Mouse (Mus musculus) yolk sac, embryonic 10.5 days (tissue): Measurements from ENCODE around the gene Mpzl2.

Experiments
- DNase-seq: peaks from one replicate; pipeline ENCODE4 v3.0.0-alpha.2; 2017; ENCODE audit warnings: low spot score

Gene Mpzl2

GRCm38 (mm10) chr9:45085741-45086690 is 46.4 kb downstream of the Mpzl2 start:
- no peak for DNase-seq

DNA sequence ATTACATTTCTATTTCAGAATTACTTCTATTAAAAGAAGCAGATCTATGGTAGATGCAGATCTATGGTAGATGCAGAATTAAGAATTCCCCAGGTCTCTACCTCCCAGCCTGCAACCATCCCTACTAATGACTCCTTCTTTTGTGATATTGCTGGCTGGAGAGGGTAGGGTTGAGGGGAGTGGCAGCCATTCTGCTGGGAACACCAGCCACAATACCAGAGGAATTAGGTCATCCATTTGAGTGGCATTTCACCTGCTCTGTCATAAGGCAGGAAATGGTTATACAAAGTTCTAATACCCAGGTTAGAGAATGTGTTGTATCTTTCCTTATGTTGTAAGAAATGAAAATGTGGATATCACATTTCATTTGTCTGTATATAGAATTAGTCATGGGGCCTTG is 48.4 kb downstream of the Mpzl2 start:
- DNase-seq: no peak

DNA sequence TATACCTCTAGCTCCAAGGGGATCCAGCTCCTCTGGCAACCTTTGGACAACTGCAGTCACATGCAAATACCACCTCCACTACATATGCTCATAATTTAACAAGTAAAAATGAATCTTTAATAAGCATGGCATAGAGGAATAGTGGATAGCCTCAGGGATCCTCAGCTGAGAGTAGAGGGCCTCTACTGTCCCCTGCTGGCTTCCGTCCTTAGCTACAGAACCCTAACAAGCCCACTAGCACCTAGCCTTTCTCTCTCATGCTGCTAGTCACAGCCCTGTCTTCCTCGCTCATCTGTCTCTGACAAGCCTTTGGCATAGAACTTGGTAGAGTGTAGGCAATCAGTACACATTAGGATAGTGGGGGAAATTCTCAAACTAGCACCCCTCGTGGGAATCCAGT is 51.2 kb downstream of the Mpzl2 start:
- no peak for DNase-seq

- DNase-seq: no peak
Measured at GRCm38 (mm10) chr9:45092641-45093040, 53.0 kb downstream of the Mpzl2 start.

DNA sequence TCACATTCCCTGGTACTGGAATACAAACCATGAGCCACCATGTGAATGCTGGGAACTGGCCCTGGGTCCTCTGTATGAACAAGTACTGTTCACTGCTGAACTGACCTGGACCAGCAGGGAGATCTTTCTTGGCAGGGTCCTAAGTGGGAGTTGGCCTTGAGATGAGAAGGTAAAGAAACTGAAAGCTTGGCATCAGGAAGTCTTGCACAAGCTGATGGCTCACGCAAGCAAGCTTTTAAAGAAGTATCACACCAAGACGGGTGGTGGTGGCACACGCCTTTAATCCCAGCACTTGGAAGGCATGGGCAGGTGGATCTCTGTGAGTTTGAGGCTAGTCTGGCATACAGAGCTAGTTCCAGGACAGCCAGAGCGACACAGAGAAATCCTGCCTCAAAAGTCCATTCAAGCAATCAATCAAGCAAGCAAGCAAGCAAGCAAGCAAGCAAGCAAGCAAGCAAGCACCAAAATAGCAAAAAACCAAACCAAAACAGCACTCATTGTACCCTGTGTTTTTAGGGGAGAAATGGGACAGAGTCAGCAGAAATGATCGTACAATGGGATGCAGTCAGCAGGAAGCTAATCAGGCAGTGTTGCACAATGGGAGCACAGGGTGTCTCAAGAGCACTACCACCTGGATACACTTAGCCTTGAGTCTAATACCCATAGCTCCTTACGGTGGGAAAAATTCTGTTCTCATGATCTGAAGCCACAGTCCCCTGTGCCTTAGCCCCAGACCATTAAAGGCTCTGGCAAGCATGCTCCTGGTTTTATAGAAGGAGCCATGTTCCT is 55.7 kb downstream of the Mpzl2 start:
- no peak for DNase-seq

DNA sequence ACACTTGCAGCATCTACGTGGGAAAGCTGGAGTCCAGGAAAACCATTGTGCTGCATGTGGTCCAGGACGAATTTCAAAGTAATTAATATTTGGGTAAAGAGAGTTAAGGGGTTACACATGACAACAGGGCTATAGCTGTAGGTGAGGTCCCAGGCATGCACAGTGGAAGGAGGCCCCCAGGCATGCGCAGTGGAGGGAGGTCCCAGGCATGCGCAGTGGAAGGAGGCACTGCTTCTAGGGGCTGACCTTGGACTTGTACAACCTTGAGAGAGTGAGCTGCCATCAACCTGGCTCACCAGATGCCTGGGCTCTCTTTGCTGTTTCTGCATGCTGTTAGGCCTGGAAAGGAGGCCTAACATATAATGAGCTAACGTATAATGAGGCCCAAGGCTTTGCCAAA is 58.3 kb downstream of the Mpzl2 start:
- DNase-seq: no peak

DNA sequence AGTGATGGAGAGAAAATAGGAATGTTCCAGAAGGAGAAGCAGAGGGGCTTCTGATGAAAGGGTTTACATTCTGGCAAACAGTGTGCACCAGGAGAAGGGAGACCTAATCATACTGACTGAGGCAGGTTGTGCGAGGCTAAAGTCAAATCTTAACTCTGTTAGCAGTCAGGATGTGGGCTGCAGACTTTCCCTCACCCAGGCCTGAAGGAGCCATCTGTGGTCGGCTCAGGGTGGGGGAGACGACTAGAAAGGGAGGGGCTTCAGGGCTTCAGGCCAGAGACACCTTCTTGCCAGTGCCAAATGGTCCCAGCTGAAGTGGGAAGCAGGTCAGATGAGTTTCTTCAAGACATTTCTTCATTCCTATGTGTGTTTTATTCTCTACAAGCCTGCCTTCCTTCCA is 58.8 kb downstream of the Mpzl2 start:
- no peak for DNase-seq

GRCm38 (mm10) chr9:45102528-45102927 is 62.9 kb downstream of the Mpzl2 start:
- DNase-seq: no peak

DNA sequence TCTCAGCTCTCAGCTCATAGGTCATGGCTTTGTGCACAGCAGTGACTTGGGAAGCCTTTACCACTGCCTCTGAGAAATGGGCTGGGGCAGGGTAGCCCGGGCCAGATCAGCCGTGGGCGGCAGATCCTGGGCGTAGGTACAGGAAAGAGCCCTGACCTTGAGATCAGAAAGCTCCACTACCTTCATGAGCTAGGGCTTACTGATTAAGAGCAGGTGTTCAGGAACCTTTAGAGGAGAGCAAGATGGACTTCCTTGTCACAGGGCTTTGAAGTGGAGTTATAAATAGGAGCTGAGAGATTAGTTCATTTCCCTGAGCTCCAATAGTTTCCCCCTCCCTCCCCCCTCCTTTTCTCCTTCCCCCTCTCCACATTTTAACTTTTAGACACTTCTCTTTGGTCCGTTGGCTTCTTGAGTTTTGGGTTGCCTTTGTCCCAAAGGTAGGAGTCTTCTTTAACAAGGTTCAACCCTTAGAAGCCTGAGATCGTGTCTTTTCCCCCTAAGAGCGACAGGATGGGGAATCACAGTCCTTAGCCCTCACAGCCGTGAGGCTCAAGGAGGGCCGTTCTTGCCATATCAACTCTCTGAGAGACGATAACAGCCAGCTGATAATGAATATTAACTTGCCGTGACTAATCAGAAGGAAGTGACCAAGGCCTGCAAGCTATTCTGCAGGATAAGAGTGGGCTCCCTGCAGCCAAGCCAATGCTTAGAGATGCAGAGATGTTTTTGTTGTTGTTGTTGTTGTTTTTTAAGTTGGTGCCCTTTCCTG is 63.8 kb downstream of the Mpzl2 start:
- DNase-seq: no peak
